Mouse (Mus musculus) erythroblast, embryonic 14.5 days (primary cell): ENCODE data around the gene Myh9.

ENCODE experiments used
- GATA1 ChIP-seq: IDR thresholded peaks from 2 replicates; pipeline ENCODE4 v1.6.1; 2012; ENCODE audit warnings: low read length, inconsistent platforms, mixed read lengths
- TAL1 ChIP-seq: IDR thresholded peaks from 3 replicates; pipeline ENCODE4 v1.6.1; 2012; ENCODE audit warnings: low read length, inconsistent platforms, mixed read lengths

- TF ChIP-seq GATA1 (no peak), TAL1 (no peak)
Observed at GRCm38 (mm10) chr15:77809434-77809833, 32.5 kb downstream of the Myh9 start.
